Mouse (Mus musculus) liver, embryonic 15.5 days (tissue): ENCODE data around the gene Gpr63. TPM values are rescaled to one million over a fixed set of nuclear protein-coding genes. Genes with fewer than 3 reads are reported as not detected.
"Not testable (repeated sequence)": the region's sequence is repeated elsewhere in the genome, so short reads cannot be mapped to it uniquely, and the experiment has no call there.

Experiments used
- ATAC-seq: fragments of 200-750 bp; cut with Nextera tagmentation; 2 replicates; pipeline ENCODE4 v1.8.0; 2017; ENCODE audit warnings: moderate number of reproducible peaks, mild to moderate bottlenecking, moderate library complexity; ENCODE audit not compliant: insufficient read depth
- H3K27ac ChIP-seq: fragments of 300-500 bp; sonication (generic); replicated peaks from 2 replicates; pipeline ENCODE4 v1.5.1; 2015; ENCODE audit warnings: mild to moderate bottlenecking, inconsistent platforms
- H3K27me3 ChIP-seq: fragments of 300-500 bp; sonication (generic); 2 replicates; pipeline ENCODE4 v1.6.1; 2015; ENCODE audit warnings: mild to moderate bottlenecking, inconsistent platforms
- H3K36me3 ChIP-seq: fragments of 300-500 bp; sonication (generic); replicated peaks from 2 replicates; pipeline ENCODE4 v1.6.1; 2015; ENCODE audit warnings: moderate library complexity, mild to moderate bottlenecking, inconsistent platforms
- H3K4me1 ChIP-seq: fragments of 300-500 bp; sonication (generic); replicated peaks from 2 replicates; pipeline ENCODE4 v1.6.1; 2015; ENCODE audit warnings: inconsistent platforms
- H3K4me2 ChIP-seq: fragments of 300-500 bp; sonication (generic); 2 replicates; pipeline ENCODE4 v1.6.1; 2015; ENCODE audit warnings: moderate library complexity, mild to moderate bottlenecking, inconsistent platforms
- H3K4me3 ChIP-seq: fragments of 300-500 bp; sonication (generic); replicated peaks from 2 replicates; pipeline ENCODE4 v1.5.1; 2015; ENCODE audit warnings: mild to moderate bottlenecking, inconsistent platforms
- H3K9ac ChIP-seq: fragments of 300-500 bp; sonication (generic); 2 replicates; pipeline ENCODE4 v1.6.1; 2015; ENCODE audit warnings: moderate library complexity, mild to moderate bottlenecking, inconsistent platforms
- H3K9me3 ChIP-seq: fragments of 300-500 bp; sonication (generic); replicated peaks from 2 replicates; pipeline ENCODE4 v1.6.1; 2016; ENCODE audit warnings: inconsistent platforms
- WGBS: fragments of 180-500 bp; shearing (Covaris S2); methylation state at CpG from one replicate; pipeline ENCODE4 v1.1.7; 2015; ENCODE audit warnings: mixed read lengths; ENCODE audit not compliant: insufficient replicate concordance; 5-methylcytosine and 5-hydroxymethylcytosine counted together
- polyA plus RNA-seq: library from polyadenylated mRNA; unstranded; fragments of >200 nt; fragmentation: Nextera tagmentation; extraction: Ambion mirVana; gene quantifications from 2 replicates; pipeline ENCODE4 v1.2.1, GENCODE M21; 2015

Gene Gpr63
- polyA plus RNA-seq, 1 experiment from 2014 or later = not detected

GRCm38 (mm10) chr4:25009328-25009727, 43.1 kb downstream of the Gpr63 start:
- H3K27me3 ChIP-seq, H3K4me1 ChIP-seq, H3K9me3 ChIP-seq, H3K27ac ChIP-seq, H3K36me3 ChIP-seq, H3K4me3 ChIP-seq, ATAC-seq, H3K9ac ChIP-seq, H3K4me2 ChIP-seq: not testable (repeated sequence)
- WGBS = 54% methylated on average over 8 of the region's 8 CpGs

- Histone ChIP-seq H3K36me3 (no peaks in the 10 kb centered on the region), H3K4me1 (no peaks in the 10 kb centered on the region), H3K4me3 (no peak overlapping the region), H3K9ac (no peak overlapping the region), H3K27ac (no peak overlapping the region), H3K9me3 (no peaks in the 10 kb centered on the region), H3K27me3 (no peaks in the 10 kb centered on the region), H3K4me2 (no peak overlapping the region)
- 68% methylated on average over 5 of the region's 5 CpGs for WGBS
- no peak for ATAC-seq
Observed at GRCm38 (mm10) chr4:25011780-25012179, 45.6 kb downstream of the Gpr63 start.

- H3K4me3 ChIP-seq = no peak overlapping the region
- H3K4me1 ChIP-seq = no peaks in the 10 kb centered on the region
- H3K27ac ChIP-seq = no peak overlapping the region
- no peaks in the 10 kb centered on the region for H3K9me3 ChIP-seq
- ATAC-seq = no peak
- 56% methylated on average over 3 of the region's 3 CpGs for WGBS
- H3K36me3 ChIP-seq = no peaks in the 10 kb centered on the region
- H3K27me3 ChIP-seq = no peaks in the 10 kb centered on the region
- H3K4me2 ChIP-seq = no peak overlapping the region
- H3K9ac ChIP-seq = no peak overlapping the region
Observed at GRCm38 (mm10) chr4:25012726-25013125, 46.5 kb downstream of the Gpr63 start.

GRCm38 (mm10) chr4:25015017-25015655, 48.9 kb downstream of the Gpr63 start:
- H3K27me3 ChIP-seq = no peaks in the 10 kb centered on the region
- no peak overlapping the region for H3K9ac ChIP-seq
- no peak overlapping the region for H3K4me2 ChIP-seq
- H3K36me3 ChIP-seq = no peaks in the 10 kb centered on the region
- H3K4me1 ChIP-seq = no peaks in the 10 kb centered on the region
- no peak overlapping the region for H3K4me3 ChIP-seq
- WGBS = 44% methylated on average over 2 of the region's 2 CpGs
- H3K27ac ChIP-seq = no peak overlapping the region
- ATAC-seq = no peak
- no peaks in the 10 kb centered on the region for H3K9me3 ChIP-seq

- no peak overlapping the region for H3K4me2 ChIP-seq
- no peaks in the 10 kb centered on the region for H3K36me3 ChIP-seq
- no peaks in the 10 kb centered on the region for H3K9me3 ChIP-seq
- no peaks in the 10 kb centered on the region for H3K4me1 ChIP-seq
- no peak overlapping the region for H3K9ac ChIP-seq
- no peaks in the 10 kb centered on the region for H3K27me3 ChIP-seq
- WGBS = 60% methylated on average over 2 of the region's 2 CpGs
- no peak for ATAC-seq
- no peak overlapping the region for H3K4me3 ChIP-seq
- no peak overlapping the region for H3K27ac ChIP-seq
Observed at GRCm38 (mm10) chr4:25028252-25028651, 62.0 kb downstream of the Gpr63 start.

GRCm38 (mm10) chr4:25028752-25029151, 62.5 kb downstream of the Gpr63 start:
- H3K9me3 ChIP-seq = no peaks in the 10 kb centered on the region
- WGBS = 28% methylated on average over 1 of the region's 1 CpGs
- H3K4me1 ChIP-seq = no peaks in the 10 kb centered on the region
- H3K36me3 ChIP-seq = no peaks in the 10 kb centered on the region
- ATAC-seq = no peak
- no peaks in the 10 kb centered on the region for H3K27me3 ChIP-seq
- H3K9ac ChIP-seq = no peak overlapping the region
- no peak overlapping the region for H3K4me2 ChIP-seq
- no peak overlapping the region for H3K4me3 ChIP-seq
- H3K27ac ChIP-seq = no peak overlapping the region

- no peak overlapping the region for H3K9ac ChIP-seq
- ATAC-seq = no peak
- 54% methylated on average over 4 of the region's 4 CpGs for WGBS
- no peak overlapping the region for H3K4me2 ChIP-seq
- H3K36me3 ChIP-seq = no peaks in the 10 kb centered on the region
- H3K4me1 ChIP-seq = no peaks in the 10 kb centered on the region
- H3K27ac ChIP-seq = no peak overlapping the region
- H3K4me3 ChIP-seq = no peak overlapping the region
- no peaks in the 10 kb centered on the region for H3K9me3 ChIP-seq
- no peaks in the 10 kb centered on the region for H3K27me3 ChIP-seq
Observed at GRCm38 (mm10) chr4:25029875-25030274, 63.7 kb downstream of the Gpr63 start.

GRCm38 (mm10) chr4:25035158-25035791, 69.1 kb downstream of the Gpr63 start:
- H3K9ac ChIP-seq = no peak overlapping the region
- H3K9me3 ChIP-seq = no peaks in the 10 kb centered on the region
- no peaks in the 10 kb centered on the region for H3K4me1 ChIP-seq
- no peak for ATAC-seq
- H3K4me2 ChIP-seq = no peak overlapping the region
- WGBS = 22% methylated on average over 6 of the region's 6 CpGs
- no peaks in the 10 kb centered on the region for H3K36me3 ChIP-seq
- no peaks in the 10 kb centered on the region for H3K27me3 ChIP-seq
- no peak overlapping the region for H3K27ac ChIP-seq
- no peak overlapping the region for H3K4me3 ChIP-seq

- Histone ChIP-seq H3K27me3 (no peaks in the 10 kb centered on the region), H3K27ac (no peak overlapping the region), H3K9me3 (no peaks in the 10 kb centered on the region), H3K9ac (no peak overlapping the region), H3K36me3 (no peaks in the 10 kb centered on the region), H3K4me3 (no peak overlapping the region), H3K4me1 (no peaks in the 10 kb centered on the region), H3K4me2 (no peak overlapping the region)
- no peak for ATAC-seq
- WGBS = 40% methylated on average over 2 of the region's 2 CpGs
Observed at GRCm38 (mm10) chr4:25035806-25036205, 69.6 kb downstream of the Gpr63 start.

GRCm38 (mm10) chr4:25037260-25037659, 71.1 kb downstream of the Gpr63 start:
- no peak overlapping the region for H3K9ac ChIP-seq
- no peaks in the 10 kb centered on the region for H3K4me1 ChIP-seq
- no peaks in the 10 kb centered on the region for H3K27me3 ChIP-seq
- ATAC-seq = no peak
- no peaks in the 10 kb centered on the region for H3K36me3 ChIP-seq
- H3K4me3 ChIP-seq = no peak overlapping the region
- no peak overlapping the region for H3K4me2 ChIP-seq
- H3K27ac ChIP-seq = no peak overlapping the region
- no peaks in the 10 kb centered on the region for H3K9me3 ChIP-seq
- WGBS = 69% methylated on average over 2 of the region's 2 CpGs

- WGBS = 32% methylated on average over 1 of the region's 1 CpGs
- not testable (repeated sequence) for ATAC-seq, H3K4me1 ChIP-seq
Observed at GRCm38 (mm10) chr4:25055541-25055940, 89.3 kb downstream of the Gpr63 start.

More at GRCm38 (mm10) chr4:25055541-25055940, 89.3 kb downstream of the Gpr63 start:
- H3K4me2 ChIP-seq, H3K27ac ChIP-seq, H3K27me3 ChIP-seq, H3K9ac ChIP-seq, H3K9me3 ChIP-seq, H3K36me3 ChIP-seq, H3K4me3 ChIP-seq: not testable (repeated sequence)
